Mouse (Mus musculus) cerebellum, adult 2 months (tissue): ENCODE measurements at regions not wholly inside any gene's neighbourhood (a gene's known extent, or its start where the extent isn't known, plus 50 kb on each side); places are given as distances from the start of the nearest gene placed in this dataset.

Experiments used
- DNase-seq, 2 experiments: peaks; one replicate each; pipeline ENCODE4 v3.0.0; 2021
- H3K27ac ChIP-seq: fragments of 200-500 bp; 2 replicates; pipeline ENCODE4 v1.5.1; 2012; ENCODE audit warnings: low read length, control low read depth, inconsistent platforms; ENCODE audit not compliant: insufficient read depth
- H3K27me3 ChIP-seq: fragments of 200-500 bp; 2 replicates; pipeline ENCODE4 v1.6.1; 2012; ENCODE audit warnings: inconsistent platforms, mild to moderate bottlenecking, low read length, moderate library complexity; ENCODE audit not compliant: control insufficient read depth, insufficient read depth
- H3K4me1 ChIP-seq: fragments of 200-500 bp; 2 replicates; pipeline ENCODE4 v1.6.1; 2011; ENCODE audit warnings: low read length; ENCODE audit not compliant: control insufficient read depth, insufficient read depth
- H3K4me3 ChIP-seq: fragments of 200-500 bp; replicated peaks from 2 replicates; pipeline ENCODE3; 2011; ENCODE audit warnings: mild to moderate bottlenecking, low read depth, low read length, control low read depth; ENCODE audit not compliant: insufficient read depth
- CTCF ChIP-seq: fragments of 200-500 bp; IDR thresholded peaks from 2 replicates; pipeline ENCODE4 v1.5.1; 2011; ENCODE audit warnings: low read depth, mild to moderate bottlenecking, control low read depth, low read length, moderate library complexity, borderline replicate concordance; ENCODE audit not compliant: insufficient read depth
- POLR2A ChIP-seq: fragments of 200-500 bp; IDR thresholded peaks from 2 replicates; pipeline ENCODE4 v1.6.1; 2011; ENCODE audit warnings: low read length, control low read depth, borderline replicate concordance; ENCODE audit not compliant: insufficient read depth
- WGBS: fragments of 180-500 bp; shearing (Covaris S2); methylation state at CpG from one replicate; pipeline ENCODE4 v1.1.7; 2018; 5-methylcytosine and 5-hydroxymethylcytosine counted together

- 28% methylated on average over 5 of the region's 5 CpGs for WGBS
- TF ChIP-seq POLR2A (no peak), CTCF (no peak)
- no peaks in the 10 kb centered on the region for H3K4me1 ChIP-seq
- no peak overlapping the region for H3K27ac ChIP-seq
- H3K27me3 ChIP-seq: no peaks in the 10 kb centered on the region
- no peak for DNase-seq
- no peak overlapping the region for H3K4me3 ChIP-seq
These were observed 141.1 kb upstream of the Tbca start for GRCm38 (mm10) chr13:94647566-94647965.

GRCm38 (mm10) chr13:94650951-94651350 is 137.8 kb upstream of the Tbca start:
- no peak for DNase-seq
- H3K27me3 ChIP-seq: no peaks in the 10 kb centered on the region
- no peak overlapping the region for H3K4me3 ChIP-seq
- no peaks in the 10 kb centered on the region for H3K4me1 ChIP-seq
- H3K27ac ChIP-seq: no peak overlapping the region
- no peak for TF ChIP-seq CTCF
- no peak for TF ChIP-seq POLR2A
- 34% methylated on average over 7 of the region's 7 CpGs for WGBS

GRCm38 (mm10) chr13:94667604-94668003 is 121.1 kb upstream of the Tbca start:
- Histone ChIP-seq H3K4me1 (no peaks in the 10 kb centered on the region), H3K27me3 (no peaks in the 10 kb centered on the region; the same call in 1 of the 2 replicates), H3K4me3 (no peak overlapping the region), H3K27ac (no peak overlapping the region)
- TF ChIP-seq CTCF (no peak), POLR2A (no peak)
- WGBS: 80% methylated on average over 9 of the region's 9 CpGs
- no peak for DNase-seq

GRCm38 (mm10) chr13:94668276-94668675 is 120.4 kb upstream of the Tbca start:
- Histone ChIP-seq H3K4me1 (no peaks in the 10 kb centered on the region), H3K4me3 (no peak overlapping the region), H3K27me3 (no peaks in the 10 kb centered on the region; the same call in 1 of the 2 replicates), H3K27ac (no peak overlapping the region)
- TF ChIP-seq POLR2A: no peak
- no peak for TF ChIP-seq CTCF
- no peak for DNase-seq
- WGBS: 30% methylated on average over 5 of the region's 5 CpGs

GRCm38 (mm10) chr13:94669106-94669683 is 119.5 kb upstream of the Tbca start:
- Histone ChIP-seq H3K4me3 (no peak overlapping the region), H3K27me3 (no peaks in the 10 kb centered on the region; the same call in 1 of the 2 replicates), H3K4me1 (no peaks in the 10 kb centered on the region), H3K27ac (no peak overlapping the region)
- WGBS: 66% methylated on average over 9 of the region's 9 CpGs
- DNase-seq: no peak
- TF ChIP-seq POLR2A (no peak), CTCF (no peak)

- Histone ChIP-seq H3K27me3 (no peaks in the 10 kb centered on the region; the same call in 1 of the 2 replicates), H3K27ac (no peak overlapping the region), H3K4me3 (no peak overlapping the region), H3K4me1 (no peaks in the 10 kb centered on the region)
- no peak for DNase-seq
- WGBS: 81% methylated on average over 11 of the region's 11 CpGs
- no peak for TF ChIP-seq POLR2A
- TF ChIP-seq CTCF: no peak
These were observed 118.4 kb upstream of the Tbca start for GRCm38 (mm10) chr13:94670266-94670665.

DNA sequence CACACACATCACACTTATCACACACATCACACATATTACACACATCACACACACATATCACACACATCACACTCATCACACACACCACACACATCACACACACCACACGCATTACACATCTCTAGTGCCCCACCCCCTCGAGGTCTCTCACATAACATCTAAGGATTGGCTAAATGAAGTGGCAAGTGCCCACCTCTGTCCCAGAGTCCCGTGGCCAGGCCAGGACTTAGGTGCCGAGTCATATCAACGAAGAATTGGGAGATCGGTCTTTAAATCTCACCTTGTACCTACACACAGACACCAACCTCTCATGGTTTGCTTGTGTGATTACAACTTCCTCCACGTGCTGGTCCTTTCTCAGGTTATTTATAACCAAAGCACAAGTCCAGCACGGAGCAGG is 117.7 kb upstream of the Tbca start:
- no peak for TF ChIP-seq POLR2A
- no peak for TF ChIP-seq CTCF
- no peak overlapping the region for H3K4me3 ChIP-seq
- no peaks in the 10 kb centered on the region; the same call in 1 of the 2 replicates for H3K27me3 ChIP-seq
- 85% methylated on average over 8 of the region's 8 CpGs for WGBS
- no peak overlapping the region for H3K27ac ChIP-seq
- H3K4me1 ChIP-seq: no peaks in the 10 kb centered on the region
- DNase-seq: no peak

DNA sequence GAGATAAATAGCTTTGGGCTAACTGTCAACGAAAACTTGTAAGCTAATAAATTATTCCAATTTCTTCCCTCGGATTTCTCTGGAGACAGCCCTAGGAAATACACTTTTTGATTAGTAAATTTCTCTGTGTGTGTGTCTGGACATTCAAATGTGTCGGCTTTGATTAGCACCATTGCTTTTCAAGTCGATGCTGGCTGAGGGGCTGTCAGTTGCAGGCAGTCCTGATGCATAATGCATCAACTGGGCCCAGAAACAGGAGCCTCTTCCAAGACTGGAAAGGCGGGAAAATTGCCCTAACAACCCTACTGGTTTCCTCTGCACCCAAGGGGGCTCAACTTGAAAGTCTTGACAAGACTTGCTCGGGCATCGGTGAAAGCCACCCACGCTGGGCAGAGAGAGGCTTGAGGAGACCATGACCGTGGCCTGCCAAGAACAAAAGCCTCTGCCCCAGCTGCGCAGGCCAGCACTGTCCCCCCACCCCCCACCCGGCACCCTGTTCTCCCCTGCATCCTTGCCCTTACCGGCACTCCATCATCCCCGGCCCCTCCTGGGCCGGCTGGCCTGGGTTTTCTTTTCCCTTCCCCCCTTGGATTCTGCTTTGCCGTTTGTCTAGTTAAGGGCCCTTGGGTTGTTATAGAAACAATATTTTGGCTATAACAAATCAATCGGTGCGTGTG is 108.1 kb upstream of the Tbca start:
- no peak overlapping the region for H3K27ac ChIP-seq
- no peaks in the 10 kb centered on the region for H3K4me1 ChIP-seq
- DNase-seq: no peak
- TF ChIP-seq POLR2A: no peak
- TF ChIP-seq CTCF: no peak
- H3K4me3 ChIP-seq: no peak overlapping the region
- H3K27me3 ChIP-seq: no peaks in the 10 kb centered on the region; the same call in 1 of the 2 replicates
- 24% methylated on average over 17 of the region's 17 CpGs for WGBS
